Mouse (Mus musculus): ENCODE measurements around the gene Timm9. TPM values are rescaled to one million over a fixed set of nuclear protein-coding genes. Genes with fewer than 3 reads are reported as not detected.
"Not testable (repeated sequence)": the region's sequence is repeated elsewhere in the genome, so short reads cannot be mapped to it uniquely, and the experiment has no call there.

Timm9 gene
- polyA plus RNA-seq, 1 experiment from 2014 or later, result 93.3 TPM

GRCm38 (mm10) chr12:71104275-71104674 is 32.2 kb downstream of the Timm9 start:
- H3K4me2 ChIP-seq; ATAC-seq (ENCODE audit: extremely low read depth, insufficient number of reproducible peaks, low FRiP score, low TSS enrichment); H3K4me3 ChIP-seq; H3K36me3 ChIP-seq; H3K9ac ChIP-seq; H3K27me3 ChIP-seq (replicated peaks); H3K4me1 ChIP-seq; H3K27ac ChIP-seq (replicated peaks); H3K9me3 ChIP-seq: not testable (repeated sequence)
- 70% methylated on average over 4 of the region's 4 CpGs for WGBS

GRCm38 (mm10) chr12:71086331-71086730 is 50.2 kb downstream of the Timm9 start:
- ATAC-seq (ENCODE audit: extremely low read depth, insufficient number of reproducible peaks, low FRiP score, low TSS enrichment), result no peak
- Histone ChIP-seq H3K9me3 (no peaks in the 10 kb centered on the region), H3K9ac (no peak overlapping the region), H3K27ac (replicated peaks) (no peak overlapping the region), H3K36me3 (peaks cover 35% of the 10 kb centered on the region), H3K27me3 (replicated peaks) (no peaks in the 10 kb centered on the region), H3K4me2 (no peak overlapping the region), H3K4me3 (no peak overlapping the region), H3K4me1 (no peaks in the 10 kb centered on the region)
- 87% methylated on average over 8 of the region's 8 CpGs for WGBS

Other genes starting within 250 kb of the Timm9 start
- gene Actr10, start 198.8 kb downstream of the Timm9 start, polyA plus RNA-seq (2015; fragmentation: Nextera tagmentation; extraction: Ambion mirVana), result 181 and 194 TPM in 2 replicates
- 453 and 467 TPM in 2 replicates for gene Psma3, start 162.1 kb downstream of the Timm9 start, polyA plus RNA-seq (2015; fragmentation: Nextera tagmentation; extraction: Ambion mirVana)
- gene Arid4a, start 120.7 kb downstream of the Timm9 start, polyA plus RNA-seq (2015; fragmentation: Nextera tagmentation; extraction: Ambion mirVana), result 24.3 and 24.8 TPM in 2 replicates
- 0.29 TPM in 1 of 2 replicates, not detected in the other for gene Tomm20l, start 25.3 kb downstream of the Timm9 start, polyA plus RNA-seq (2015; fragmentation: Nextera tagmentation; extraction: Ambion mirVana)
- 9.2 and 10.4 TPM in 2 replicates for gene 2700049A03Rik, start 164 bp upstream of the Timm9 start, polyA plus RNA-seq (2015; fragmentation: Nextera tagmentation; extraction: Ambion mirVana)
- gene Dact1, start 173.2 kb upstream of the Timm9 start, polyA plus RNA-seq (2015; fragmentation: Nextera tagmentation; extraction: Ambion mirVana), result 8.6 and 9.7 TPM in 2 replicates